Comparison of ENCODE assay signal across 8 mouse cellular contexts in the genomic region with DNA sequence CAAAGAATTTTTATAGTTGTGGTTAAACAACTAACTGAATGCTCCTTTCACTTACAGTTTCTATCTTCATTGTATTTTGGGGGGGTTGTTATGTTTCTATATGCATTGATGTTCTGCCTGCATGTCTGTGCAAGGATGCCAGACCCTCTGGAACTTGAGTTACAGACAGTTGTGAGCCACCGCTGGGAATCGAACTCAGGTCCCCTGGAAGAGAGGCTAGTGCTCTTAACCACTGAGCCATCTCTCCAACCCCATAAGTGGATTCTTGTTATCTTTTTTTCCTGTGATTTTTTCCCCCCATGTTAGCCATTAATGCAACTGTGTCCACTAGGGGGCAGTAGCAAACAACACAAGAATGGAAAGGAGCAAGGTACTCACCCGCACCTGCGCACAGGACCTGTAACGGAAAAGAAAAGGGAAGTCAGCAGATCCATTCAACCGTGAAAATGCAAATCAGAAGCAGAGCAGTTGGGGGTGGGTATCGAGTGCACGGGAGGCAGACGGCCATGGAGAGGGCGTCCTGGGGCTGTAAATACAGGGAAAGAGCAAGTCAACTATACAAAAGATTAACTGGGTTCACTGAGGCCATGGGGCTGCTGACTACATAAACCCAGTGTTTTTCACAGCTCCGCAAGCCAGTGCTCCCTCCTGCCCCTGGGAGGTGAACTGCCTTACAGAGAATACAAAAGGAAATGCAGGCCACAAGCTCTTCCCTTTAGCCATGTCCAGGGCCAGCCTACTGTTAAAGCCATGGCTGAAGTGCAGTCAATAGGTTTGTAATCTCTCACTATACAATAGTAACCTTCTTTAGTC.
DNase-seq lines count a peak whose midpoint lies in the region; ATAC-seq and TF ChIP-seq lines count a peak whose summit lies in the region.

No protein-coding gene starts in this region.

- H3K9me3 ChIP-seq in forebrain, embryonic 12.5 days = no peaks in the 10 kb centered on the region
- H3K9me3 ChIP-seq in heart, postnatal 0 days (replicated peaks; ENCODE audit: control insufficient read depth, low read length) = no peaks in the 10 kb centered on the region
- no peaks in the 10 kb centered on the region for H3K9me3 ChIP-seq in liver, embryonic 14.5 days (ENCODE audit: control insufficient read depth, low read length)
- no peaks in the 10 kb centered on the region for H3K9me3 ChIP-seq in neural tube, embryonic 11.5 days (ENCODE audit: control insufficient read depth, low read length)
- H3K9me3 ChIP-seq in stomach, embryonic 16.5 days (replicated peaks; ENCODE audit: control insufficient read depth, low read length) = no peaks in the 10 kb centered on the region

- H3K4me1 ChIP-seq in forebrain, embryonic 12.5 days = peaks cover 8% of the 10 kb centered on the region
- no peaks in the 10 kb centered on the region for H3K4me1 ChIP-seq in heart, postnatal 0 days (ENCODE audit: control insufficient read depth, insufficient read depth)
- H3K4me1 ChIP-seq in liver, embryonic 14.5 days (replicated peaks; ENCODE audit: control insufficient read depth in 2 of 2, insufficient read depth in 2 of 2, low read length in 1 of 2) = peaks cover 8 to 13% of the 10 kb centered on the region in 2 experiments
- H3K4me1 ChIP-seq in neural tube, embryonic 11.5 days (ENCODE audit: control insufficient read depth, insufficient read depth, low read length) = peaks cover 5% of the 10 kb centered on the region; the same call in 1 of the 2 replicates
- H3K4me1 ChIP-seq in stomach, embryonic 16.5 days (ENCODE audit: control insufficient read depth, insufficient read depth, low read length) = peaks cover 5% of the 10 kb centered on the region

- DNase-seq in ES-CJ7 (ENCODE audit: low read depth, low spot score) = peak; percentile 97
- peak; percentile 88 for DNase-seq in c-Kit-positive CD71-positive TER-119-positive erythroid progenitor cells, embryonic 14.5 days (ENCODE audit: low spot score)
- DNase-seq in heart, postnatal 0 days (ENCODE audit: low spot score) = peak; percentile 74
- peak; percentile 91 to 95 for DNase-seq in kidney, postnatal 36 days
- DNase-seq in liver, embryonic 14.5 days (ENCODE audit: low read depth in 3 of 3, low spot score in 3 of 3) = peak; percentile 75 to 83 (median 79)
- peak; percentile 87 for DNase-seq in neural tube, embryonic 11.5 days (ENCODE audit: low spot score)

- peak overlapping the region; percentile 27 for H3K4me3 ChIP-seq in forebrain, embryonic 12.5 days (replicated peaks)
- peak overlapping the region; percentile 27 for H3K4me3 ChIP-seq in heart, postnatal 0 days (ENCODE audit: low read depth, low read length)
- peak overlapping the region; percentile 20 to 31 for H3K4me3 ChIP-seq in liver, embryonic 14.5 days (ENCODE audit: insufficient read depth in 1 of 2, low read depth in 2 of 2, low read length in 2 of 2)
- H3K4me3 ChIP-seq in neural tube, embryonic 11.5 days (ENCODE audit: low read depth, low read length) = no peak overlapping the region
- peak overlapping the region; percentile 32 for H3K4me3 ChIP-seq in stomach, embryonic 16.5 days (replicated peaks; ENCODE audit: low read length)

- H3K9ac ChIP-seq in forebrain, embryonic 12.5 days = 0 out of 2 replicates have a peak overlapping the region, but pooled peaks have one; percentile 17
- no peak overlapping the region for H3K9ac ChIP-seq in heart, postnatal 0 days (replicated peaks; ENCODE audit: low read depth, low read length)
- H3K9ac ChIP-seq in liver, embryonic 14.5 days (replicated peaks) = peak overlapping the region; percentile 20
- 0 out of 2 replicates have a peak overlapping the region, but pooled peaks have one; percentile 5 for H3K9ac ChIP-seq in neural tube, embryonic 11.5 days (ENCODE audit: low read length)
- no peak overlapping the region for H3K9ac ChIP-seq in stomach, embryonic 16.5 days (ENCODE audit: low read length)

- H3K27ac ChIP-seq in forebrain, embryonic 12.5 days = peak overlapping the region; percentile 65
- H3K27ac ChIP-seq in heart, postnatal 0 days (ENCODE audit: low read depth) = no peak overlapping the region
- no peak overlapping the region for H3K27ac ChIP-seq in liver, embryonic 14.5 days
- peak overlapping the region; percentile 51; the same call in 1 of the 2 replicates for H3K27ac ChIP-seq in neural tube, embryonic 11.5 days (ENCODE audit: low read depth, low read length)
- no peak overlapping the region for H3K27ac ChIP-seq in stomach, embryonic 16.5 days (ENCODE audit: low read length)

- peak overlapping the region; percentile 53 for H3K4me2 ChIP-seq in forebrain, embryonic 12.5 days
- H3K4me2 ChIP-seq in heart, postnatal 0 days (ENCODE audit: low read depth, low read length) = peak overlapping the region; percentile 66
- H3K4me2 ChIP-seq in liver, embryonic 14.5 days (ENCODE audit: low read depth) = peak overlapping the region; percentile 59
- peak overlapping the region; percentile 39 for H3K4me2 ChIP-seq in neural tube, embryonic 11.5 days (ENCODE audit: low read depth)
- H3K4me2 ChIP-seq in stomach, embryonic 16.5 days (ENCODE audit: low read depth, low read length) = peak overlapping the region; percentile 62

- H3K27me3 ChIP-seq in forebrain, embryonic 12.5 days = peaks cover 5% of the 10 kb centered on the region; the same call in 1 of the 2 replicates
- H3K27me3 ChIP-seq in heart, postnatal 0 days (ENCODE audit: control insufficient read depth, insufficient read depth, low read length) = no peaks in the 10 kb centered on the region
- H3K27me3 ChIP-seq in liver, embryonic 14.5 days (ENCODE audit: control insufficient read depth, insufficient read depth, low read length) = no peaks in the 10 kb centered on the region
- no peaks in the 10 kb centered on the region for H3K27me3 ChIP-seq in neural tube, embryonic 11.5 days (ENCODE audit: control insufficient read depth, insufficient read depth, low read length)
- H3K27me3 ChIP-seq in stomach, embryonic 16.5 days (ENCODE audit: control insufficient read depth, insufficient read depth, low read length) = no peaks in the 10 kb centered on the region

- peak; percentile 93 for ATAC-seq in forebrain, embryonic 12.5 days (ENCODE audit: low FRiP score)
- peak; percentile 57 for ATAC-seq in heart, postnatal 0 days (ENCODE audit: insufficient read depth, low read depth)
- peak; percentile 74 for ATAC-seq in liver, embryonic 14.5 days (ENCODE audit: insufficient read depth)
- peak; percentile 91 for ATAC-seq in neural tube, embryonic 11.5 days (ENCODE audit: insufficient read depth, low FRiP score, low TSS enrichment)
- ATAC-seq in stomach, embryonic 16.5 days (ENCODE audit: insufficient read depth, low FRiP score) = peak; percentile 81

- no peak for TF ChIP-seq EP300 in heart, postnatal 0 days (IDR thresholded peaks at IDR 0.05; ENCODE audit: low read depth)
- TF ChIP-seq EP300 in liver, embryonic 14.5 days (IDR thresholded peaks at IDR 0.05; ENCODE audit: low read depth) = peak; percentile 54; the same call in 1 of the 2 replicates

- no peaks in the 10 kb centered on the region for H3K36me3 ChIP-seq in forebrain, embryonic 12.5 days (replicated peaks)
- H3K36me3 ChIP-seq in heart, postnatal 0 days (replicated peaks; ENCODE audit: control insufficient read depth, insufficient read depth, low read length) = no peaks in the 10 kb centered on the region
- no peaks in the 10 kb centered on the region for H3K36me3 ChIP-seq in liver, embryonic 14.5 days (replicated peaks; ENCODE audit: control insufficient read depth, insufficient read depth, low read depth)
- no peaks in the 10 kb centered on the region for H3K36me3 ChIP-seq in neural tube, embryonic 11.5 days (ENCODE audit: control insufficient read depth, insufficient read depth, low read length)
- no peaks in the 10 kb centered on the region for H3K36me3 ChIP-seq in stomach, embryonic 16.5 days (ENCODE audit: control insufficient read depth, insufficient read depth, low read length)

- peak; percentile 93 for TF ChIP-seq CTCF in heart, postnatal 0 days (IDR thresholded peaks at IDR 0.05; ENCODE audit: low read depth)
- TF ChIP-seq CTCF in liver, embryonic 14.5 days (IDR thresholded peaks at IDR 0.05; ENCODE audit: low read depth) = peak; percentile 91

- WGBS in forebrain, embryonic 12.5 days = under 1% methylated on average over 11 of the region's 11 CpGs
- WGBS in heart, postnatal 0 days = 5% methylated on average over 11 of the region's 11 CpGs
- 4% methylated on average over 11 of the region's 11 CpGs for WGBS in liver, embryonic 14.5 days (ENCODE audit: insufficient replicate concordance)
- WGBS in neural tube, embryonic 11.5 days = 3% methylated on average over 11 of the region's 11 CpGs
- WGBS in stomach, embryonic 16.5 days = 3% methylated on average over 11 of the region's 11 CpGs

Comparison
In these comparisons a context has a peak if more than half of its experiments do, and no peak if none do; other contexts are left out.
1. H3K27ac ChIP-seq: peak in forebrain, embryonic 12.5 days (single experiment) and neural tube, embryonic 11.5 days (single experiment); none in heart, postnatal 0 days (single experiment), liver, embryonic 14.5 days (single experiment) and stomach, embryonic 16.5 days (single experiment).
2. H3K9ac ChIP-seq: peak in forebrain, embryonic 12.5 days (single experiment), liver, embryonic 14.5 days (single experiment) and neural tube, embryonic 11.5 days (single experiment); none in heart, postnatal 0 days (single experiment) and stomach, embryonic 16.5 days (single experiment).
3. Peak in every context shown above with its lines, with median percentiles within 50 percentile points of each other: DNase-seq, ATAC-seq and H3K4me2 ChIP-seq.